In the genomic region with DNA sequence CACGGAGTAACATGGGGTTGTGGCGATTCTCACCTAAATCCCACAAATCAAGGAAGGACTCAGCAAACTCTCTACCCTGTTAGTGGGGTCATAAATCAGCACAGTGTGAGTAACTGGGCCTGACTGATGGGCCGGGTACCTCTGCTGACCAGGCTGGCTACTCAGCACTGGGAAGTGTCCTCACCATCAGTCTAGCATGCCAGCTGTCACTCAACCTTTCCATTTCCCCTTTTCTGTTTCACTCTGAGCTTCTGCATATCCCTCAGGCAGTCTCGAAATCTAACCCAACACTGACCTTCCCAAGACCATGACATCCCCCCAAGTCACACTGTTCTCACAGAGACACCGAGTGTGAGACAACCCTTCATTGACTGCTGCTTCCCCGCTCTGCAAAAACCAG, we compare ENCODE assay signal across 20 mouse cellular contexts.
DNase-seq lines count a peak whose midpoint lies in the region; ATAC-seq and TF ChIP-seq lines count a peak whose summit lies in the region.
"Had no signal": no experiment of that assay in that cellular context is flagged by ENCODE, and none has a peak within 500 bp of the region (broad histone marks: within the 10 kb centered on the region; RNA-seq: fewer than 3 reads in every experiment).

No protein-coding gene starts in this region.

- no peak overlapping the region for H3K9ac ChIP-seq in forebrain, embryonic 12.5 days
- H3K9ac ChIP-seq: embryonic facial prominence, embryonic 13.5 days; hindbrain, embryonic 15.5 days; intestine, embryonic 15.5 days; limb, embryonic 15.5 days; lung, embryonic 14.5 days; stomach, embryonic 15.5 days had no signal

- H3K9me3 ChIP-seq in forebrain, embryonic 12.5 days: no peaks in the 10 kb centered on the region
- H3K9me3 ChIP-seq: embryonic facial prominence, embryonic 13.5 days; heart, embryonic 10.5 days; hindbrain, embryonic 15.5 days; intestine, embryonic 15.5 days; limb, embryonic 15.5 days; stomach, embryonic 15.5 days had no signal

- no peaks in the 10 kb centered on the region for H3K4me1 ChIP-seq in lung, adult 2 months (ENCODE audit: control insufficient read depth, insufficient read depth, low read length)
- H3K4me1 ChIP-seq in forebrain, embryonic 12.5 days: no peaks in the 10 kb centered on the region
- H3K4me1 ChIP-seq: embryonic facial prominence, embryonic 13.5 days; heart, embryonic 10.5 days; hindbrain, embryonic 15.5 days; intestine, embryonic 15.5 days; limb, embryonic 15.5 days; stomach, embryonic 15.5 days had no signal

- ATAC-seq in megakaryocyte progenitor cell, adult 5-6 weeks (replicated peaks; ENCODE audit: poor library complexity): peak; percentile 71
- ATAC-seq in CD4-positive, CD25-positive, alpha-beta regulatory T cell, adult 4 months: no peak
- ATAC-seq in forebrain, embryonic 12.5 days (ENCODE audit: low FRiP score): no peak
- ATAC-seq: forebrain, embryonic 16.5 days; intestine, embryonic 15.5 days had no signal

- 78% methylated on average over 6 of the region's 6 CpGs for WGBS in lung, adult 2 months
- 87% methylated on average over 6 of the region's 6 CpGs for WGBS in forebrain, embryonic 12.5 days

- H3K4me2 ChIP-seq in forebrain, embryonic 12.5 days: no peak overlapping the region
- H3K4me2 ChIP-seq: embryonic facial prominence, embryonic 13.5 days; hindbrain, embryonic 15.5 days; intestine, embryonic 15.5 days; limb, embryonic 15.5 days; lung, embryonic 14.5 days; stomach, embryonic 15.5 days had no signal

- peak; percentile 21 for DNase-seq in lung, postnatal 25 days (ENCODE audit: low spot score)
- no peak for DNase-seq in lung, adult 2 months
- peak; percentile 67 to 70 for DNase-seq in B cell, adult 2 months
- DNase-seq in MEL-GATA-1-ER (ENCODE audit: extremely low read depth, low read depth): peak; percentile 41
- DNase-seq in left cerebral cortex, postnatal 25 days (ENCODE audit: low spot score in 2 of 2): no peak
- DNase-seq: adrenal gland, adult 2 months; cerebellum, adult 9-10 months; gastrocnemius, postnatal 36 days; layer of hippocampus, postnatal 36 days; lung, embryonic 14.5 days had no signal

- H3K4me3 ChIP-seq in lung, adult 2 months (replicated peaks; ENCODE audit: extremely low read depth, low read depth, low read length): no peak overlapping the region
- H3K4me3 ChIP-seq in forebrain, embryonic 12.5 days (replicated peaks): no peak overlapping the region
- H3K4me3 ChIP-seq: embryonic facial prominence, embryonic 13.5 days; heart, embryonic 10.5 days; hindbrain, embryonic 15.5 days; intestine, embryonic 15.5 days; limb, embryonic 15.5 days; stomach, embryonic 15.5 days had no signal

- no peak overlapping the region for H3K27ac ChIP-seq in forebrain, embryonic 12.5 days
- H3K27ac ChIP-seq: embryonic facial prominence, embryonic 13.5 days; heart, embryonic 10.5 days; hindbrain, embryonic 15.5 days; intestine, embryonic 15.5 days; limb, embryonic 15.5 days; stomach, embryonic 15.5 days had no signal

- TF ChIP-seq CTCF in lung, adult 2 months (IDR thresholded peaks at IDR 0.05; ENCODE audit: insufficient read depth, low read length): no peak

- TF ChIP-seq POLR2A in lung, adult 2 months (IDR thresholded peaks at IDR 0.05; ENCODE audit: borderline replicate concordance, extremely low read depth, low read depth, low read length): no peak

- intact Hi-C loops in left cerebral cortex, postnatal 25 days (cut with DNase I): no loop called here

- no peaks in the 10 kb centered on the region for H3K27me3 ChIP-seq in forebrain, embryonic 12.5 days
- H3K27me3 ChIP-seq: embryonic facial prominence, embryonic 13.5 days; hindbrain, embryonic 15.5 days; intestine, embryonic 15.5 days; limb, embryonic 15.5 days; stomach, embryonic 15.5 days had no signal

- no peaks in the 10 kb centered on the region for H3K36me3 ChIP-seq in forebrain, embryonic 12.5 days (replicated peaks)
- H3K36me3 ChIP-seq: embryonic facial prominence, embryonic 13.5 days; heart, embryonic 10.5 days; hindbrain, embryonic 15.5 days; intestine, embryonic 15.5 days; limb, embryonic 15.5 days; stomach, embryonic 15.5 days had no signal

Comparison
In these comparisons a context has a peak if more than half of its experiments do, and no peak if none do; other contexts are left out.
1. DNase-seq: peak in lung, postnatal 25 days (single experiment), B cell, adult 2 months (2 of 2) and MEL-GATA-1-ER (single experiment); none in lung, adult 2 months (single experiment) and left cerebral cortex, postnatal 25 days (0 of 2).